Mouse (Mus musculus): Measurements from ENCODE around the gene Satl1. TPM values are rescaled to one million over a fixed set of nuclear protein-coding genes. Genes with fewer than 3 reads are reported as not detected.
A peak's percentile ranks its signal among the peaks of the same experiment; 100 is the strongest.
"Not testable (repeated sequence)": the region's sequence is repeated elsewhere in the genome, so short reads cannot be mapped to it uniquely, and the experiment has no call there.

Gene Satl1
- not detected in 2 replicates for polyA plus RNA-seq (2015; fragmentation: Nextera tagmentation; extraction: Ambion mirVana)

GRCm38 (mm10) chrX:112406679-112407078, at the start of gene Satl1:
Gene Satl1 (minus strand): TSS chrX:112406779.
- 77% methylated on average over 3 of the region's 3 CpGs for WGBS (ENCODE audit: insufficient replicate concordance)
- no peak within 1 kb of the TSS for H3K27ac ChIP-seq (replicated peaks)

GRCm38 (mm10) chrX:112438064-112438463, 31.5 kb upstream of the Satl1 start:
- H3K4me1 ChIP-seq (replicated peaks), result no peaks in the 10 kb centered on the region
- H3K27ac ChIP-seq (replicated peaks), result no peak overlapping the region
- H3K4me2 ChIP-seq, result no peak overlapping the region
- no peaks in the 10 kb centered on the region for H3K27me3 ChIP-seq
- ATAC-seq (ENCODE audit: insufficient read depth), result no peak
- no peaks in the 10 kb centered on the region for H3K9me3 ChIP-seq (replicated peaks)
- H3K36me3 ChIP-seq (replicated peaks), result no peaks in the 10 kb centered on the region
- no peak overlapping the region for H3K4me3 ChIP-seq (replicated peaks)
- WGBS (ENCODE audit: insufficient replicate concordance), result 57% methylated on average over 2 of the region's 2 CpGs
- H3K9ac ChIP-seq, result no peak overlapping the region

More at GRCm38 (mm10) chrX:112406679-112407078, at the start of gene Satl1:
- no peak for ATAC-seq (ENCODE audit: insufficient read depth)
- no peak within 1 kb of the TSS for H3K4me2 ChIP-seq
- no peak within 1 kb of the TSS for H3K9ac ChIP-seq
- H3K4me1 ChIP-seq (replicated peaks), result no peaks in the 10 kb centered on the region
- no peaks in the 10 kb centered on the region for H3K9me3 ChIP-seq (replicated peaks)
- H3K36me3 ChIP-seq (replicated peaks), result no peaks in the 10 kb centered on the region
- H3K27me3 ChIP-seq, result no peaks in the 10 kb centered on the region
- H3K4me3 ChIP-seq (replicated peaks), result no peak within 1 kb of the TSS

- no peaks in the 10 kb centered on the region for H3K4me1 ChIP-seq (replicated peaks)
- H3K27ac ChIP-seq (replicated peaks), result no peak overlapping the region
- no peak overlapping the region for H3K4me2 ChIP-seq
- 54% methylated on average over 1 of the region's 1 CpGs for WGBS (ENCODE audit: insufficient replicate concordance)
- H3K9me3 ChIP-seq (replicated peaks), result no peaks in the 10 kb centered on the region
- no peak overlapping the region for H3K9ac ChIP-seq
- no peak overlapping the region for H3K4me3 ChIP-seq (replicated peaks)
- H3K36me3 ChIP-seq (replicated peaks), result no peaks in the 10 kb centered on the region
- no peaks in the 10 kb centered on the region for H3K27me3 ChIP-seq
- no peak for ATAC-seq (ENCODE audit: insufficient read depth)
Measured at GRCm38 (mm10) chrX:112437580-112437979, 31.0 kb upstream of the Satl1 start.

- H3K27ac ChIP-seq (replicated peaks); ATAC-seq (ENCODE audit: insufficient read depth): not testable (repeated sequence)
- WGBS (ENCODE audit: insufficient replicate concordance), result 32% methylated on average over 2 of the region's 2 CpGs
Measured at GRCm38 (mm10) chrX:112422998-112423397, 16.4 kb upstream of the Satl1 start.

GRCm38 (mm10) chrX:112412309-112412708, 5.7 kb upstream of the Satl1 start:
- Histone ChIP-seq H3K36me3 (replicated peaks) (no peaks in the 10 kb centered on the region), H3K27ac (replicated peaks) (no peak overlapping the region), H3K4me2 (no peak overlapping the region), H3K9me3 (replicated peaks) (no peaks in the 10 kb centered on the region), H3K27me3 (no peaks in the 10 kb centered on the region), H3K4me3 (replicated peaks) (no peak overlapping the region), H3K4me1 (replicated peaks) (no peaks in the 10 kb centered on the region), H3K9ac (no peak overlapping the region)
- WGBS (ENCODE audit: insufficient replicate concordance), result 50% methylated on average over 2 of the region's 2 CpGs
- ATAC-seq (ENCODE audit: insufficient read depth), result no peak

More at GRCm38 (mm10) chrX:112422998-112423397, 16.4 kb upstream of the Satl1 start:
- H3K4me2 ChIP-seq; H3K27me3 ChIP-seq; H3K4me1 ChIP-seq (replicated peaks); H3K4me3 ChIP-seq (replicated peaks); H3K36me3 ChIP-seq (replicated peaks); H3K9me3 ChIP-seq (replicated peaks); H3K9ac ChIP-seq: not testable (repeated sequence)

GRCm38 (mm10) chrX:112370577-112371410, 35.8 kb downstream of the Satl1 start:
- H3K4me2 ChIP-seq; H3K9ac ChIP-seq; H3K4me1 ChIP-seq (replicated peaks); H3K27ac ChIP-seq (replicated peaks); H3K4me3 ChIP-seq (replicated peaks); H3K36me3 ChIP-seq (replicated peaks); H3K27me3 ChIP-seq; H3K9me3 ChIP-seq (replicated peaks): not testable (repeated sequence)
- ATAC-seq (ENCODE audit: insufficient read depth), result peak; percentile 94
- WGBS (ENCODE audit: insufficient replicate concordance), result 61% methylated on average over 5 of the region's 5 CpGs

DNA sequence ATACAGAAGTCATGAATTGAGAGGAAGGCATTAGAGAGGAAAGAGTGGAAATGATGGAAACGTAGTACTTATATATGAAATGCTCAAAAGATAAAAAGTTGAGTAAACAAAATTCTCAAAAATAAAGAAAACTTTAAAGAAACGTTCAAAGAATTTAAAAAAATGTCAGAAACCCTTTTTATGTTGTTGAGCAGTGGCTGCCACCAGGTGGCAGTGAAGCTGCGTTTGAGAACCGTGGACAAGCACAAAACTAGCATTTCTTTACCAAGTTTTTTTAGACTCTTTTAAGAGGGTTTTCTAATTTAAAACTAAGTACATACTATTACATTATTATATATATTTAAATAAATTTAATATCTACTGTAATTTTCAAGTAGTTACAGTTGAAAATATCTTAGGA, 38.2 kb downstream of the Satl1 start:
- Histone ChIP-seq H3K9ac (no peak overlapping the region), H3K4me1 (replicated peaks) (no peaks in the 10 kb centered on the region), H3K4me2 (no peak overlapping the region), H3K36me3 (replicated peaks) (0 out of 2 replicates have a peak, but pooled peaks cover 3% of the 10 kb centered on the region), H3K27ac (replicated peaks) (no peak overlapping the region), H3K27me3 (no peaks in the 10 kb centered on the region), H3K4me3 (replicated peaks) (no peak overlapping the region), H3K9me3 (replicated peaks) (no peaks in the 10 kb centered on the region)
- 37% methylated on average over 4 of the region's 4 CpGs for WGBS (ENCODE audit: insufficient replicate concordance)
- ATAC-seq (ENCODE audit: insufficient read depth), result no peak

- ATAC-seq (ENCODE audit: insufficient read depth), result no peak
- H3K4me2 ChIP-seq, result no peak overlapping the region
- no peaks in the 10 kb centered on the region for H3K4me1 ChIP-seq (replicated peaks)
- H3K27me3 ChIP-seq, result no peaks in the 10 kb centered on the region
- no peak overlapping the region for H3K27ac ChIP-seq (replicated peaks)
- 52% methylated on average over 3 of the region's 3 CpGs for WGBS (ENCODE audit: insufficient replicate concordance)
- H3K9ac ChIP-seq, result no peak overlapping the region
- H3K36me3 ChIP-seq (replicated peaks), result no peaks in the 10 kb centered on the region
- H3K4me3 ChIP-seq (replicated peaks), result no peak overlapping the region
- H3K9me3 ChIP-seq (replicated peaks), result no peaks in the 10 kb centered on the region
Measured at GRCm38 (mm10) chrX:112348395-112348791, 58.2 kb downstream of the Satl1 start.

DNA sequence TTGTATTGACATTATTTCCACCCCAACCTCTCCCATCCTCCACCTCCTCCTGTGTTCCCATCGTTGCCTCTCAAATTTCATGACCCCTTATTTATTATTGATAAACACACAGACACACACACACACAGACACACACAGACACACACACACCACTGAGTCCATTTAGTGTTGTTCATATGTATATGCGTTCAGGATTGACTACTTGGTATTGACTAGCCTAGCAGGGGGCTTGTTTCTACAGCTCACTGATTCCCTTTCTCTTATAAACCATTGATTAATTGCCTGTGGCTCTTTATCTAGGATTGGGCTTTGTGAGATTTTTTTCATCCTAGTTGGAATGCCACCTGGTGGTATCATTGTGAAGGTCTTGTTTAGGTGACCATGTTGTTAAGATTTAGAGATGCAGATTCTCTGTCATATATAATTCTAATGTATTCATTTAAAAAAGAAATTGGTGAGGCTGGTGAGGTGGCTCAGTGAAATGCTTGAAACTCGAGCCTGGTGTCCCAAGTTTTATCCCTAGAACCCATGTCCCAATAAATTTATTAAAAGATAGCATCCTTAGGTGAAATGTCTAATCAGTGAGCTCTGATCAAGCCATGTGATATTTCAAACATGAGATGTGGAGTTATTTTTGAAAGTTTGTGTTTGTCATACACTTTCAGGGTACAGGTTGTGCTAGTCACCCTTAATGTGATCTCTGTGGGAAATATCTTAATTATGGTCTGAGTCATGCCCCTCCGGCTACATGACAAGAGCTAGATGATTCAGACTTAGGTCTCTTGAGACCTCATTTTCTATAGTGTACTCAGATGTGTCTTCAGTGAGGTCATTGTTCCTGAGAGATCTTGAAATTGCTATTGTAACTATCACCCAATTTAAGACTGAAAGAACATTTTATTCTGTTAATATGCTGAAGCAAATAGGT, 58.8 kb downstream of the Satl1 start:
- ATAC-seq (ENCODE audit: insufficient read depth), result no peak
- Histone ChIP-seq H3K4me2 (no peak overlapping the region), H3K27me3 (no peaks in the 10 kb centered on the region), H3K4me1 (replicated peaks) (no peaks in the 10 kb centered on the region), H3K36me3 (replicated peaks) (no peaks in the 10 kb centered on the region), H3K9ac (no peak overlapping the region), H3K27ac (replicated peaks) (no peak overlapping the region), H3K4me3 (replicated peaks) (no peak overlapping the region), H3K9me3 (replicated peaks) (no peaks in the 10 kb centered on the region)
- 68% methylated on average over 4 of the region's 4 CpGs for WGBS (ENCODE audit: insufficient replicate concordance)

DNA sequence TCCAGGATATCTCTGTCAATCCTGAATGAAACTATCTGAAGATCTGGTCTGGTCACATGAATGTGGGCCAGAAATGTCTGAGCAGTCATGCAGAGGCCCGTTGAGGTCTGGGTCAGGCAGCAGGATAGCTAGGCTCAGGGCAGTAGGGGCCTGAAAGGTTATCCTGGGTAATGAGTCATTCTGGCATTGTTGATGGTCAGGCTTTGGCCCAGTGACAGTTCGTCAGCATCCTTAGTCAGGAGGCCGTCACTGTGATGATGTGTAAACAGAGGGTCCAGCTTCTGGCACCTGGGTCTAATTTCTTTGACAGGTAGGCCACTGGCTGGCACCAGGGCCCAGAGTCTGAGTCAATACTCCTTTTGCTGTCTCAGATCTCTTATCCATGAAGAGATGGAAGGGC, 67.1 kb downstream of the Satl1 start:
- H3K4me2 ChIP-seq, result no peak overlapping the region
- H3K27me3 ChIP-seq, result no peaks in the 10 kb centered on the region
- no peak overlapping the region for H3K9ac ChIP-seq
- H3K4me1 ChIP-seq (replicated peaks), result no peaks in the 10 kb centered on the region
- no peak overlapping the region for H3K27ac ChIP-seq (replicated peaks)
- no peak for ATAC-seq (ENCODE audit: insufficient read depth)
- H3K36me3 ChIP-seq (replicated peaks), result no peaks in the 10 kb centered on the region
- no peaks in the 10 kb centered on the region for H3K9me3 ChIP-seq (replicated peaks)
- WGBS (ENCODE audit: insufficient replicate concordance), result 71% methylated on average over 3 of the region's 3 CpGs
- no peak overlapping the region for H3K4me3 ChIP-seq (replicated peaks)
